Mouse (Mus musculus) forebrain, embryonic 12.5 days (tissue): ENCODE results near the gene Kcnd3. TPM values are rescaled to one million over a fixed set of nuclear protein-coding genes. Genes with fewer than 3 reads are reported as not detected.
A peak's percentile ranks its signal among the peaks of the same experiment; 100 is the strongest.

Source experiments
- ATAC-seq: fragments of 200-750 bp; cut with Nextera tagmentation; 2 replicates; pipeline ENCODE4 v1.8.0; 2017; ENCODE audit warnings: moderate TSS enrichment; ENCODE audit not compliant: low FRiP score
- H3K27ac ChIP-seq: fragments of 300-500 bp; sonication (generic); 2 replicates; pipeline ENCODE4 v1.5.1; 2016; ENCODE audit warnings: mild to moderate bottlenecking
- H3K27me3 ChIP-seq: fragments of 300-500 bp; sonication (generic); 2 replicates; pipeline ENCODE4 v1.6.1; 2016; ENCODE audit warnings: mild to moderate bottlenecking
- H3K36me3 ChIP-seq: fragments of 300-500 bp; sonication (generic); replicated peaks from 2 replicates; pipeline ENCODE4 v1.6.1; 2016; ENCODE audit warnings: mild to moderate bottlenecking
- H3K4me1 ChIP-seq: fragments of 300-500 bp; sonication (generic); 2 replicates; pipeline ENCODE4 v1.6.1; 2016
- H3K4me2 ChIP-seq: fragments of 300-500 bp; sonication (generic); 2 replicates; pipeline ENCODE4 v1.6.1; 2016; ENCODE audit warnings: mild to moderate bottlenecking, moderate library complexity
- H3K4me3 ChIP-seq: fragments of 300-500 bp; sonication (generic); replicated peaks from 2 replicates; pipeline ENCODE4 v1.5.1; 2016; ENCODE audit warnings: mild to moderate bottlenecking
- H3K9ac ChIP-seq: fragments of 300-500 bp; sonication (generic); 2 replicates; pipeline ENCODE4 v1.6.1; 2016; ENCODE audit warnings: mild to moderate bottlenecking
- H3K9me3 ChIP-seq: fragments of 300-500 bp; sonication (generic); 2 replicates; pipeline ENCODE4 v1.6.1; 2016
- WGBS: fragments of 180-500 bp; shearing (Covaris S2); methylation state at CpG from one replicate; pipeline ENCODE4 v1.1.7; 2016; 5-methylcytosine and 5-hydroxymethylcytosine counted together
- polyA plus RNA-seq: library from polyadenylated mRNA; unstranded; fragments of >200 nt; fragmentation: Nextera tagmentation; extraction: Ambion mirVana; gene quantifications from 2 replicates; pipeline ENCODE4 v1.2.1, GENCODE M21; 2016

Kcnd3 gene
- polyA plus RNA-seq, 1 experiment from 2014 or later: 3.5 TPM

DNA sequence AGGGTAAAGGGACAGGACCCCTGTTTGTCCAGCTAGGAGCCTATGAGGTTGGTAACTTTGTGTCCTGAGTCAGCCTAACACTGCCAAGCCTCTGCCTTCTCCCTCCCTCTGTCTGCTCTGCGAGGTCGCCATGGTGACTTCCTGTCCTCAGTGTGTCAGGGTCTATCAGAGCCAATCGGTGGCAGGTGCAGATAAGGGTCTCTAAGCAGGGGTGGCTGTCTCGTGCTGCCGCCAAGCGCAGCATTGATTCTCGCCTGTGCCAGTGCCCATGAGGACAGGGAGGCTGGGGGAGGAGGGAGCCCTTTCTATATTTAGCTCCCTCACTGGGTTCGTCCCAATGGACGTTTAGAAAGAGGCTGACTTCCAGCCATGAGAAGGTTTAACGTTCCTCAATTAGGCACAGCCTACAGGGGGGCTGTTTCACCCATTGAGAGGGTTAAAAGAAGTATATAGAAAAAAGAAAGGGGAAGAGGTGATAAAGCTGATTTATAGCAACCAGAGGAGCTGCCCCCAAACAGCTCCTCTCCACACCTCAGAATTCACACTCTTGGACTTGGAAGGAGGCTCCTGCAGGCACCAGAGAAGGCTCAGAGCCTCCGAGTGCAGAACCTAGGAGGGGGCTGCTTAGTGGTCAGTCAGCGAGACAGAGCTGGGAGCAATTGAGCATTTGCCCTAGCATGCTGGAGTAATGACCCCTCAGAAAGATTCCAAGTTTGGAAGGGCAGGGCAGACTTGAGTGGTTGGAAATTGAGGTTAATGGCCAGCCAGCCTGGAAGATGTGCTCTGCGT, 86.9 kb downstream of the Kcnd3 start:
- peak overlapping the region; percentile 74 for H3K27ac ChIP-seq
- H3K4me2 ChIP-seq: peak overlapping the region; percentile 17; the same call in 1 of the 2 replicates
- H3K9ac ChIP-seq: no peak overlapping the region
- H3K36me3 ChIP-seq: no peaks in the 10 kb centered on the region
- WGBS: 21% methylated on average over 13 of the region's 13 CpGs
- 0 out of 2 replicates have a peak, but pooled peaks cover 3% of the 10 kb centered on the region for H3K27me3 ChIP-seq
- no peaks in the 10 kb centered on the region for H3K9me3 ChIP-seq
- peaks cover 18% of the 10 kb centered on the region for H3K4me1 ChIP-seq
- ATAC-seq: peak; percentile 82
- H3K4me3 ChIP-seq: no peak overlapping the region

- H3K27me3 ChIP-seq: 0 out of 2 replicates have a peak, but pooled peaks cover 3% of the 10 kb centered on the region
- no peak overlapping the region for H3K4me3 ChIP-seq
- H3K36me3 ChIP-seq: no peaks in the 10 kb centered on the region
- no peaks in the 10 kb centered on the region for H3K9me3 ChIP-seq
- H3K9ac ChIP-seq: no peak overlapping the region
- H3K27ac ChIP-seq: no peak overlapping the region
- H3K4me2 ChIP-seq: no peak overlapping the region
- 80% methylated on average over 4 of the region's 4 CpGs for WGBS
- no peak for ATAC-seq
- H3K4me1 ChIP-seq: peaks cover 23% of the 10 kb centered on the region
Measured at GRCm38 (mm10) chr3:105542741-105543140, 90.6 kb downstream of the Kcnd3 start.

DNA sequence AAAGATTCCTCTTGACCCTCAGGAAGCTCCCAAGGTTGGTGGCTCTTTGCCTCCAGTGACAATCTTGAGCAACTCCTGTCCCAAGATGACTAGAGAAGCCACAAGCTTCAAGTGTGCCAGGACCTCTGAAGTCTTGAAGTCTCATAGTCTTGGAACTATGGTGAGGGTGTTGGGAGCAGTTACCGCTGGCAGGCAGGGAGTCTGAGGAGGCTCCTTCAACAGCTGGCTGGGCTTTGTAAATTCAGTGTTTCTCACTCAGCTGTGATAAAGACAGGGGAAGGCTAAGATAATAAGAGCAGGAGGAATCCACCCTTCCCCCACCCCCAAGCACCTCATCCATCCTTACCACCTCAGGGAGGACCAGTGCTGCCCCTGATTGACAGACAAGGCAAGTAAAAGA, 92.0 kb downstream of the Kcnd3 start:
- ATAC-seq: no peak
- no peak overlapping the region for H3K4me2 ChIP-seq
- H3K27me3 ChIP-seq: 0 out of 2 replicates have a peak, but pooled peaks cover 3% of the 10 kb centered on the region
- H3K4me1 ChIP-seq: peaks cover 13% of the 10 kb centered on the region
- no peak overlapping the region for H3K27ac ChIP-seq
- no peaks in the 10 kb centered on the region for H3K36me3 ChIP-seq
- 86% methylated on average over 1 of the region's 1 CpGs for WGBS
- no peak overlapping the region for H3K4me3 ChIP-seq
- H3K9me3 ChIP-seq: no peaks in the 10 kb centered on the region
- no peak overlapping the region for H3K9ac ChIP-seq

DNA sequence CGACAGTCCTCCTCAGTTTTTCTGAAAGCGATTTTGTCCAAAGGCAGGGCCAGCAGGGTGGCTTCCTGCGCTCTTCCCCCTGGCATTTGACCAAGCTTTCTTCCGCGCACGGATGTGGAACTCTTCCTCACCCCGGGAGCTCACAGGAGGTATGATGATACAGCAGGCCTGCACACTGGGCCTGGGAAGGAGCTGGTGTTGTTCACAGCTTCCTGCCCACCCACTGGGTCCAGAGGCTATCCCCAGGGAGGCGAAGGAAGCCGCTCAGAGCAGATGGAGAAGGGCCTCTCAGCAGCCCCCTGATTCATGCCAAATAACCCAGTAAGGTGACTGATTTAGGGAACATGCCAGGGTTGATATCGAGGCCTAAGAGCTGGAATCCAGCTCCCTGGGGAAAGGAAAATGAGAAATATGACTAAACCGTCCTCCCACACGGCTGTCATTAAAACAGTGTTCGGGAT, 94.5 kb downstream of the Kcnd3 start:
- no peaks in the 10 kb centered on the region for H3K36me3 ChIP-seq
- 0 out of 2 replicates have a peak overlapping the region, but pooled peaks have one; percentile 17 for H3K9ac ChIP-seq
- 52% methylated on average over 13 of the region's 13 CpGs for WGBS
- H3K27ac ChIP-seq: no peak overlapping the region; the same call in 1 of the 2 replicates
- no peaks in the 10 kb centered on the region for H3K27me3 ChIP-seq
- H3K9me3 ChIP-seq: no peaks in the 10 kb centered on the region
- no peak overlapping the region for H3K4me3 ChIP-seq
- peaks cover 5% of the 10 kb centered on the region for H3K4me1 ChIP-seq
- no peak overlapping the region for H3K4me2 ChIP-seq
- no peak for ATAC-seq

GRCm38 (mm10) chr3:105548074-105548771, 96.1 kb downstream of the Kcnd3 start:
- H3K36me3 ChIP-seq: no peaks in the 10 kb centered on the region
- no peaks in the 10 kb centered on the region for H3K27me3 ChIP-seq
- WGBS: 80% methylated on average over 11 of the region's 11 CpGs
- H3K27ac ChIP-seq: no peak overlapping the region
- H3K4me1 ChIP-seq: peaks cover 5% of the 10 kb centered on the region
- no peaks in the 10 kb centered on the region for H3K9me3 ChIP-seq
- H3K4me2 ChIP-seq: no peak overlapping the region
- no peak overlapping the region for H3K9ac ChIP-seq
- ATAC-seq: no peak
- H3K4me3 ChIP-seq: no peak overlapping the region

DNA sequence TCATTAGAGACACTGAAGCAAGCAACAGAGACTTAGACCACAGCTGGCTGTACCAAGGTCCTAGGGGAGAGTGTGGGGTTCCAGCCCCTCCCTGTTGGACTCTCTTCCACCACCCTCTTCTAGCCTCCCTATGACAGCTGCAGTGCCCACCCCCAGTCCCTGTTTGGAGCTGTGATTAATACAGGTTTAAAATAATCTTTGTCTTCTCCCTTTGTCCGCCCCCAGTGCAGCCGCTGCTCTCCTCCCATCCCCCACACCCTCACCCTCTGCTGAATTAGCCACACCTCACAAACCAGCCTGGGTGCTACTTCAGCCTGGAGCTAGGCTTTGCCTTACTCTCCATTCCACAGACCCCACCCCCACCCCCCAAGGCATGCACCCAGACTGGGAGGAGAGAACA, 107.3 kb downstream of the Kcnd3 start:
- no peak overlapping the region for H3K4me2 ChIP-seq
- H3K4me3 ChIP-seq: no peak overlapping the region
- no peaks in the 10 kb centered on the region for H3K36me3 ChIP-seq
- peak; percentile 58; the same call in 1 of the 2 replicates for ATAC-seq
- no peaks in the 10 kb centered on the region for H3K27me3 ChIP-seq
- H3K27ac ChIP-seq: 0 out of 2 replicates have a peak overlapping the region, but pooled peaks have one; percentile 31
- peaks cover 21% of the 10 kb centered on the region for H3K4me1 ChIP-seq
- 31% methylated on average over 2 of the region's 2 CpGs for WGBS
- no peak overlapping the region for H3K9ac ChIP-seq
- H3K9me3 ChIP-seq: no peaks in the 10 kb centered on the region

DNA sequence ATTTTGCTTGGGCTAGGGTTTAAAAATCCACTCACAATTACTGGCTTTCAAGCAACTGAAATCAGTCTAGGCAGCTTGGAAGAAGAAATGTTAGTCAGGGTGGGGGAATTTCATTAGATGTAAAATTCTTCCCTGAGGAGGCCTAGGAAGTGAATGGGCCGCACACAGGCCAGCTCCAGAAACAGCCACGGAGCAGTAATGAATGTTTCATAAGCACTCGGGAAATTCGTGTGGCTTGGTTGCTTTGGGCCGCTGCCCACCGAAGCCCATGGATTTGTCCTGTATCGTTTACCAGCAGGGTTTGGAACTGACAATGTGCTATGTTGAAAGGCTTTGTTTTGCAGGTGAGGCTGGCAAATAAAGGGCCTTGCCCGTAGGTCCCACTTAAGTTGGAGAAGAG, 114.8 kb downstream of the Kcnd3 start:
- Histone ChIP-seq H3K27me3 (no peaks in the 10 kb centered on the region; the same call in 1 of the 2 replicates), H3K27ac (no peak overlapping the region)
- no peak for ATAC-seq

GRCm38 (mm10) chr3:105567472-105567871, 115.3 kb downstream of the Kcnd3 start:
- 82% methylated on average over 4 of the region's 4 CpGs for WGBS
- Histone ChIP-seq H3K9ac (no peak overlapping the region), H3K36me3 (no peaks in the 10 kb centered on the region), H3K4me1 (peaks cover 51% of the 10 kb centered on the region), H3K27me3 (no peaks in the 10 kb centered on the region; the same call in 1 of the 2 replicates), H3K27ac (no peak overlapping the region), H3K4me3 (no peak overlapping the region), H3K4me2 (no peak overlapping the region), H3K9me3 (no peaks in the 10 kb centered on the region)
- no peak for ATAC-seq

More for the DNA sequence above, 114.8 kb downstream of the Kcnd3 start:
- H3K36me3 ChIP-seq: no peaks in the 10 kb centered on the region
- no peak overlapping the region for H3K4me3 ChIP-seq
- peaks cover 51% of the 10 kb centered on the region for H3K4me1 ChIP-seq
- no peaks in the 10 kb centered on the region for H3K9me3 ChIP-seq
- 68% methylated on average over 8 of the region's 8 CpGs for WGBS
- no peak overlapping the region for H3K9ac ChIP-seq
- no peak overlapping the region for H3K4me2 ChIP-seq

DNA sequence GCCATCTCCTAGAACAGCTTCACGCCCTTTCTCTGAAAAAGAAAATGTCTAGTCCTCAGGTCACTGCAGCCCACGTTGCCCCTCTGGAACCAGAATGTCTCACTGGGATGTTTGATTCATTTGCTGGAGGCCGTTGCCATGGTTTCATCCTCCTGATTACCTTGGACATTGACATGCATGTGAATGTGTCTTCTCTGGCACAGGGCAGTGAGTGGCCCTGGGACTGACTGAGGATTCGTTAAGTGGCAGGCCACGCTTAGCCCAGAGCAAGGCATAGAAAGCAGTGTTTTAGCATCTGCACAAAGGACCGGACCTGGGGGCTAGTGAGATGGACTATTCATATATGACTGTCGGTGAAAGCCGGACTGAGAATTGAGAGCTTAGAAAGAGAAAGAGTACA, 116.3 kb downstream of the Kcnd3 start:
- peak; percentile 47; the same call in 1 of the 2 replicates for ATAC-seq
- 44% methylated on average over 8 of the region's 8 CpGs for WGBS
- Histone ChIP-seq H3K9ac (no peak overlapping the region), H3K4me2 (no peak overlapping the region), H3K27me3 (peaks cover 2% of the 10 kb centered on the region; the same call in 1 of the 2 replicates), H3K4me1 (peaks cover 51% of the 10 kb centered on the region), H3K27ac (peak overlapping the region; percentile 76; the same call in 1 of the 2 replicates), H3K4me3 (no peak overlapping the region), H3K9me3 (no peaks in the 10 kb centered on the region), H3K36me3 (no peaks in the 10 kb centered on the region)

DNA sequence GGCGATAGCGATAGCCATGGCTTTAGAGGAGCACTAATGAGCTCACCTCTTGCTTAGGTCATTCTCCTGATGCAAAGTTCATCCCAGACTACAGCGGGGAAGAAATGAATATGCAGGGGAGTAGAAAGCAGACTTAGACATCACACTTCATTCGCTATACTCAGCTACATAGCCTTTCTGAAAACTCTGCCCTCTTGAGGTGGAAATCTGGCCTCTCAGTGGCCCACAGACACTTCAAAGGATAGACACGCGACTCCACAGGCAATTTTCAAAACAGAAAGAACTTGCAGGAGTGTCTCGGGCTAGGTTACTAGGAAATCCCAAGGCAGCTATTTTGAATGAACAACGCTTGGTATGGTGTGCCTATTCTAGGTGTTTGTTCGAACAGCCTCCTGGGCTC, 116.7 kb downstream of the Kcnd3 start:
- peaks cover 3% of the 10 kb centered on the region; the same call in 1 of the 2 replicates for H3K27me3 ChIP-seq
- H3K9ac ChIP-seq: no peak overlapping the region
- peak; percentile 7; the same call in 1 of the 2 replicates for ATAC-seq
- no peak overlapping the region for H3K4me2 ChIP-seq
- peak overlapping the region; percentile 76 for H3K27ac ChIP-seq
- peaks cover 51% of the 10 kb centered on the region for H3K4me1 ChIP-seq
- 59% methylated on average over 9 of the region's 9 CpGs for WGBS
- no peak overlapping the region for H3K4me3 ChIP-seq
- H3K36me3 ChIP-seq: no peaks in the 10 kb centered on the region
- no peaks in the 10 kb centered on the region for H3K9me3 ChIP-seq

- no peak overlapping the region for H3K9ac ChIP-seq
- H3K4me3 ChIP-seq: no peak overlapping the region
- H3K36me3 ChIP-seq: no peaks in the 10 kb centered on the region
- no peaks in the 10 kb centered on the region for H3K9me3 ChIP-seq
- peaks cover 51% of the 10 kb centered on the region for H3K4me1 ChIP-seq
- WGBS: 19% methylated on average over 6 of the region's 6 CpGs
- peaks cover 3% of the 10 kb centered on the region; the same call in 1 of the 2 replicates for H3K27me3 ChIP-seq
- peak; percentile 75 for ATAC-seq
- H3K4me2 ChIP-seq: 0 out of 2 replicates have a peak overlapping the region, but pooled peaks have one; percentile 24
- peak overlapping the region; percentile 76 for H3K27ac ChIP-seq
Measured at GRCm38 (mm10) chr3:105569310-105569752, 117.2 kb downstream of the Kcnd3 start.

- H3K27me3 ChIP-seq: peaks cover 3% of the 10 kb centered on the region; the same call in 1 of the 2 replicates
- peak overlapping the region; percentile 24; the same call in 1 of the 2 replicates for H3K4me2 ChIP-seq
- 78% methylated on average over 9 of the region's 9 CpGs for WGBS
- H3K9me3 ChIP-seq: no peaks in the 10 kb centered on the region
- H3K27ac ChIP-seq: peak overlapping the region; percentile 76
- no peak overlapping the region for H3K4me3 ChIP-seq
- H3K9ac ChIP-seq: no peak overlapping the region
- peaks cover 49% of the 10 kb centered on the region for H3K4me1 ChIP-seq
- peak; percentile 9; the same call in 1 of the 2 replicates for ATAC-seq
- no peaks in the 10 kb centered on the region for H3K36me3 ChIP-seq
Measured at GRCm38 (mm10) chr3:105569950-105570349, 117.8 kb downstream of the Kcnd3 start.
